Mouse (Mus musculus) small intestine, adult 2 months (tissue): ENCODE data around the gene Zfp712.

ENCODE experiments used
- CTCF ChIP-seq: fragments of 200-500 bp; IDR thresholded peaks from 2 replicates; pipeline ENCODE4 v1.5.1; 2012; ENCODE audit warnings: low read depth, mild to moderate bottlenecking, control low read depth, inconsistent platforms, low read length, moderate library complexity, mixed read lengths; ENCODE audit not compliant: insufficient replicate concordance, insufficient read length; ENCODE audit errors: extremely low read depth
- POLR2A ChIP-seq: fragments of 200-500 bp; IDR thresholded peaks from 2 replicates; pipeline ENCODE4 v1.6.1; 2012; ENCODE audit warnings: low read depth, mild to moderate bottlenecking, control low read depth, inconsistent platforms, low read length, moderate library complexity

DNA sequence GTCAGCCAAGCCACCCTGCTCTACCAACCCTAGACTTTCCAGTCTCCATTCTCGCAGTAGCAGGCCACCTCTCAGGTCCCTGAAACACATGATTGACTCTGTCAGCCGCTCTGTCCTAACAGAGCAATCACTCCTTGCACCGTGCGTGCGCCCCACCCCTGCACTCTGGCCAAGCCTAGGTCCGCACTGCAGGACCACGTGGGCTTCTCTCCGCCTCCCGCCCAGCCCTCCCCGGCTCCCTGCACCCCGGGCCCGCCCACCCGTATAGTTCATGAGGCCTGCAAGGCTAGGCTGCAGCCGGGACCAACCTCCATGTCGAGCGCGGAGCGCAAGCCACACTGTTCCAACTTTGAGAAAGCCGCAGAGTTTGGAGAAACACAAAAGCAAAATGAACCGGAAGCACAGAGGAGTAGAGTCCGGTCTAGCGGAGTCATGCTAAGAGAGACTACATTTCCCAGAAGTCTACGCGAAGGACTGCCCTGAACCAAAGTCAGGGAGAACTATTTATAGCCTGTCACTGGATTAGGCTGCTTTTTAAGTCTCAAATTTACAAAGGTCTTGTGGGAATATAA is 20.3 kb upstream of the Zfp712 start:
- TF ChIP-seq POLR2A = peak; percentile 55; the same call in 1 of the 2 replicates
- no peak for TF ChIP-seq CTCF
